Mouse (Mus musculus): Measurements from ENCODE around the gene Parp8. TPM values are rescaled to one million over a fixed set of nuclear protein-coding genes. Genes with fewer than 3 reads are reported as not detected.

The Parp8 gene
- total and polyA plus RNA-seq, 3 experiments: 7.9 to 9.5 (median 9.2) TPM

DNA sequence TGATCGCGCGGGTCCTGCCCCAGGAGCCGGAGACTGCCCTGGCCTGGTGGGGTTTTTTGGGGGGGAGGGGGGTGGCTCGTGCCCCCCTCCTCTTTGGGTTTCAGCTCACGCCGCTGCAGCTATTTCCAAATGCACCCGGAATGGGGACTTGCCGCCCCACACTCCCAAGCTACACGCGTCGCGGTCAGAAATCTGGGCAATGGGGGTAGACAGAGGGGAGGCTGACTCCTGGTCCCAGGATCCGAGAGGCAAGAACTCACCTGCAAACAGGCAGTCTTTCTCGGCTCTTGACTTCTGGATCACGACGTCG, 466 bp downstream of the Parp8 start:
- H3K4me3 ChIP-seq: peak overlapping the region; percentile 88
- peak overlapping the region; percentile 88 for H3K27ac ChIP-seq
- peaks cover 3% of the 10 kb centered on the region for H3K36me3 ChIP-seq (ENCODE audit: control insufficient read depth, insufficient read depth, low read length)
- DNase-seq: no peak
- TF ChIP-seq CTCF (IDR thresholded peaks at IDR 0.05) (no peak), POLR2A (IDR thresholded peaks at IDR 0.05; ENCODE audit: insufficient read depth, low read depth, low read length) (no peak), EP300 (IDR thresholded peaks at IDR 0.05; ENCODE audit: insufficient read depth, low read depth, low read length) (no peak)
- under 1% methylated on average over 18 of the region's 18 CpGs for WGBS
- H3K4me1 ChIP-seq (ENCODE audit: control insufficient read depth, insufficient read depth, low read length): peaks cover 7% of the 10 kb centered on the region
- intact Hi-C loops (cut with DNase I): loop anchor here (5.0 kb wide), 2 partner anchors 83 to 102 kb away; no protein-coding TSS in a partner anchor
- H3K27me3 ChIP-seq (ENCODE audit: control insufficient read depth, insufficient read depth, low read length): no peaks in the 10 kb centered on the region
- H3K9ac ChIP-seq (ENCODE audit: low read depth, low read length): peak overlapping the region; percentile 97
- no peaks in the 10 kb centered on the region for H3K79me2 ChIP-seq (replicated peaks; ENCODE audit: control insufficient read depth, insufficient read depth, low read length)

GRCm38 (mm10) chr13:117024127-117024915, 1.0 kb downstream of the Parp8 start:
- no peaks in the 10 kb centered on the region for H3K27me3 ChIP-seq (ENCODE audit: control insufficient read depth, insufficient read depth, low read length)
- intact Hi-C loops (cut with DNase I): no loop called here
- peak; percentile 81 for DNase-seq
- peaks cover 3% of the 10 kb centered on the region for H3K36me3 ChIP-seq (ENCODE audit: control insufficient read depth, insufficient read depth, low read length)
- H3K9ac ChIP-seq (ENCODE audit: low read depth, low read length): peak overlapping the region; percentile 97
- no peaks in the 10 kb centered on the region for H3K79me2 ChIP-seq (replicated peaks; ENCODE audit: control insufficient read depth, insufficient read depth, low read length)
- no peak for TF ChIP-seq EP300 (IDR thresholded peaks at IDR 0.05; ENCODE audit: insufficient read depth, low read depth, low read length)
- TF ChIP-seq POLR2A (IDR thresholded peaks at IDR 0.05; ENCODE audit: insufficient read depth, low read depth, low read length): no peak
- TF ChIP-seq CTCF (IDR thresholded peaks at IDR 0.05): no peak
- under 1% methylated on average over 63 of the region's 64 CpGs for WGBS
- peak overlapping the region; percentile 88 for H3K27ac ChIP-seq
- peak overlapping the region; percentile 88 for H3K4me3 ChIP-seq
- H3K4me1 ChIP-seq (ENCODE audit: control insufficient read depth, insufficient read depth, low read length): peaks cover 7% of the 10 kb centered on the region

DNA sequence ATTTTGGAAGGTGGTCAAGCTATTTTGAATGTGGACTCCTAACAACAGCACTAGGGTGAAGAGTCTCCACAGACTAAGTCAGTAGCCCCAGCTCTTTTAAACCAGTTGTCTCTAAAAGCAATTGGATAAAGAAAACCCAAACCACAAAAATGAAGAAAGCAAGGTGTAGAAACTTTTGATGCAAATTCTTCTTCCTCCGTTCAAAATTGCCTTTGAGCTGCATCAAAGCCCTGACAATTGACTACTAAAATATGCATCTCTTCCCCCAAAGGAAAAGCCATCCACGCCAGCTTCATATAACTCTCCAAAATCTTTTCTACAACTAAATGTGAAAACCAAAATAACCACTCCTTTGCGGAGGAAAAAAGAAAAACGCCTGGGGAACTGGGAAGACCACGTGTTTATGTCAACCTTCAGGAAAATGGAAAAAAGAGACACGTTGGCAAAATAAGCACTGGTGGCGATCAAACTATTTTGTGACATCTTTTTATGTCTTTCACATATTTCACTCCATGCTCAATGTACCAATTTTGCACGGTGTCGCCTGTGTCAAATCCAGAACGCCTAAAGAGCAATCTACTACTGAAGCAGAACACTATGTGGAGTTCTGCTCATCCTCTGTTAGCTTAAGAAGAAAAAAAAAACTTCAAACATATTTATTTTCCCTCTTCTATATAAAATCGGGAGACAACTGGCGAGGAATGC, 1.8 kb downstream of the Parp8 start:
- H3K4me3 ChIP-seq: peak overlapping the region; percentile 88
- WGBS: 13% methylated on average over 12 of the region's 12 CpGs
- H3K27me3 ChIP-seq (ENCODE audit: control insufficient read depth, insufficient read depth, low read length): no peaks in the 10 kb centered on the region
- H3K36me3 ChIP-seq (ENCODE audit: control insufficient read depth, insufficient read depth, low read length): peaks cover 3% of the 10 kb centered on the region
- TF ChIP-seq EP300 (IDR thresholded peaks at IDR 0.05; ENCODE audit: insufficient read depth, low read depth, low read length): no peak
- TF ChIP-seq POLR2A (IDR thresholded peaks at IDR 0.05; ENCODE audit: insufficient read depth, low read depth, low read length): no peak
- TF ChIP-seq CTCF (IDR thresholded peaks at IDR 0.05): no peak
- H3K27ac ChIP-seq: peak overlapping the region; percentile 88
- no peaks in the 10 kb centered on the region for H3K79me2 ChIP-seq (replicated peaks; ENCODE audit: control insufficient read depth, insufficient read depth, low read length)
- H3K4me1 ChIP-seq (ENCODE audit: control insufficient read depth, insufficient read depth, low read length): peaks cover 7% of the 10 kb centered on the region
- intact Hi-C loops (cut with DNase I): no loop called here
- no peak for DNase-seq
- H3K9ac ChIP-seq (ENCODE audit: low read depth, low read length): no peak overlapping the region; the same call in 1 of the 2 replicates

DNA sequence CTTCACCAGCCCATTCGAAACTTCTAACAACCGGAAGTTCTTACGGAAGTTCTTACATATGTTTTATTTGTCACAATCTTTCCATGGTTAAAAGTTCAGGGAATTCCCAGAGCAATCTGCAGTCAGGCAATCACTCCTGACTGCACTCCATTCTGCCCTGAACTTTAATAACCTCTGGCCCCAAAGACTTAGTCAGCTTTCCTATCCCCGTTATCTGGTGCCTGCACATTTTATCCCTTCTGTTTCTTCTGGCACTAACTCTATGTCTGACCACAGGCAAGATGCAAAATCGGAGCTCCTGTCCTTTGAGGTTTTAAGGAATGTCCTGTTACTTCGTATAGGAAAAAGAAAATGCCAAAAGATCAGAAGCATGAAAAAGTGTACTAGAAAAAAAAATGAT, 4.7 kb downstream of the Parp8 start:
- no peaks in the 10 kb centered on the region for H3K27me3 ChIP-seq (ENCODE audit: control insufficient read depth, insufficient read depth, low read length)
- intact Hi-C loops (cut with DNase I): no loop called here
- 28% methylated on average over 6 of the region's 6 CpGs for WGBS
- no peak overlapping the region for H3K9ac ChIP-seq (ENCODE audit: low read depth, low read length)
- H3K4me1 ChIP-seq (ENCODE audit: control insufficient read depth, insufficient read depth, low read length): peaks cover 8% of the 10 kb centered on the region
- H3K79me2 ChIP-seq (replicated peaks; ENCODE audit: control insufficient read depth, insufficient read depth, low read length): peaks cover 3% of the 10 kb centered on the region; the same call in 1 of the 2 replicates
- H3K4me3 ChIP-seq: no peak overlapping the region
- H3K27ac ChIP-seq: no peak overlapping the region
- no peak for DNase-seq
- H3K36me3 ChIP-seq (ENCODE audit: control insufficient read depth, insufficient read depth, low read length): peaks cover 3% of the 10 kb centered on the region
- TF ChIP-seq EP300 (IDR thresholded peaks at IDR 0.05; ENCODE audit: insufficient read depth, low read depth, low read length) (no peak), CTCF (IDR thresholded peaks at IDR 0.05) (no peak), POLR2A (IDR thresholded peaks at IDR 0.05; ENCODE audit: insufficient read depth, low read depth, low read length) (no peak)

GRCm38 (mm10) chr13:117018676-117019075, 6.7 kb downstream of the Parp8 start:
- intact Hi-C loops (cut with DNase I): no loop called here
- H3K4me3 ChIP-seq: no peak overlapping the region
- no peaks in the 10 kb centered on the region for H3K27me3 ChIP-seq (ENCODE audit: control insufficient read depth, insufficient read depth, low read length)
- H3K79me2 ChIP-seq (replicated peaks; ENCODE audit: control insufficient read depth, insufficient read depth, low read length): peaks cover 3% of the 10 kb centered on the region; the same call in 1 of the 2 replicates
- no peak overlapping the region for H3K27ac ChIP-seq
- H3K4me1 ChIP-seq (ENCODE audit: control insufficient read depth, insufficient read depth, low read length): peaks cover 8% of the 10 kb centered on the region
- no peak overlapping the region for H3K9ac ChIP-seq (ENCODE audit: low read depth, low read length)
- H3K36me3 ChIP-seq (ENCODE audit: control insufficient read depth, insufficient read depth, low read length): peaks cover 3% of the 10 kb centered on the region
- TF ChIP-seq EP300 (IDR thresholded peaks at IDR 0.05; ENCODE audit: insufficient read depth, low read depth, low read length) (no peak), CTCF (IDR thresholded peaks at IDR 0.05) (no peak), POLR2A (IDR thresholded peaks at IDR 0.05; ENCODE audit: insufficient read depth, low read depth, low read length) (no peak)
- DNase-seq: no peak
- WGBS: 91% methylated on average over 6 of the region's 6 CpGs

DNA sequence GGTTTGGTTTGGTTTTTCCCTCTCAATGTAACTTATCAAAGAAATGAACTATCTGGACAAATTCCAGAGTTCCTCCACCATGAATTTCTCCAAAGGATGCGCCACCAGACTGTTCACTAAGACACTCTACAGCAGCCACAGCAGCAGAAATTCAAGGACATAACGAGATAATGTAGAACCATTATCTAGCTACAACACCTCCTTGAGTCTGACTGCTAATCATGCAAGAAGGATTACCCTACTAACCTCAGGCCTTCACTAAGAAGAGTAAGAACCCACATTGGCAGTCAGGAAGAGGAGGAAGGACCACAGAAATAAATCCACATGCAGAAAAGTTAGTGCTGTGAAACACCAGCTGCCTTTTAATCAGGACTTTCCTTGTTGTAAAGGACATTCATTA, 11.8 kb downstream of the Parp8 start:
- no peak for TF ChIP-seq POLR2A (IDR thresholded peaks at IDR 0.05; ENCODE audit: insufficient read depth, low read depth, low read length)
- TF ChIP-seq EP300 (IDR thresholded peaks at IDR 0.05; ENCODE audit: insufficient read depth, low read depth, low read length): no peak
- no peak for TF ChIP-seq CTCF (IDR thresholded peaks at IDR 0.05)
- 89% methylated on average over 2 of the region's 2 CpGs for WGBS
- H3K4me3 ChIP-seq: no peak overlapping the region
- intact Hi-C loops (cut with DNase I): no loop called here
- H3K9ac ChIP-seq (ENCODE audit: low read depth, low read length): no peak overlapping the region
- H3K36me3 ChIP-seq (ENCODE audit: control insufficient read depth, insufficient read depth, low read length): no peaks in the 10 kb centered on the region; the same call in 1 of the 2 replicates
- peaks cover 3% of the 10 kb centered on the region for H3K4me1 ChIP-seq (ENCODE audit: control insufficient read depth, insufficient read depth, low read length)
- H3K27ac ChIP-seq: no peak overlapping the region
- DNase-seq: no peak
- peaks cover 5% of the 10 kb centered on the region for H3K79me2 ChIP-seq (replicated peaks; ENCODE audit: control insufficient read depth, insufficient read depth, low read length)
- no peaks in the 10 kb centered on the region for H3K27me3 ChIP-seq (ENCODE audit: control insufficient read depth, insufficient read depth, low read length)

All from heart, adult 2 months (tissue).